Mouse (Mus musculus): ENCODE data around the gene H60b. TPM values are rescaled to one million over a fixed set of nuclear protein-coding genes. Genes with fewer than 3 reads are reported as not detected.

The H60b gene
- polyA plus RNA-seq, 1 experiment, result not detected

- no peak for TF ChIP-seq GATA1 (IDR thresholded peaks at IDR 0.05; ENCODE audit: low read length)
Observed at GRCm38 (mm10) chr10:22282816-22283215, 124.4 kb downstream of the H60b start.

- no peak for TF ChIP-seq GATA1 (IDR thresholded peaks at IDR 0.05; ENCODE audit: low read length)
Observed at GRCm38 (mm10) chr10:22295676-22296075, 137.3 kb downstream of the H60b start.

- TF ChIP-seq GATA1 (IDR thresholded peaks at IDR 0.05; ENCODE audit: low read length), result no peak
Observed at GRCm38 (mm10) chr10:22297033-22297762, 138.8 kb downstream of the H60b start.

- no peak for TF ChIP-seq GATA1 (IDR thresholded peaks at IDR 0.05; ENCODE audit: low read length)
Observed at GRCm38 (mm10) chr10:22297766-22298461, 139.5 kb downstream of the H60b start.

GRCm38 (mm10) chr10:22299324-22299723, 140.9 kb downstream of the H60b start:
- no peak for TF ChIP-seq GATA1 (IDR thresholded peaks at IDR 0.05; ENCODE audit: low read length)

GRCm38 (mm10) chr10:22301641-22302040, 143.3 kb downstream of the H60b start:
- no peak for TF ChIP-seq GATA1 (IDR thresholded peaks at IDR 0.05; ENCODE audit: low read length)

GRCm38 (mm10) chr10:22302344-22303057, 144.1 kb downstream of the H60b start:
- no peak for TF ChIP-seq GATA1 (IDR thresholded peaks at IDR 0.05; ENCODE audit: low read length)

- no peak for TF ChIP-seq GATA1 (IDR thresholded peaks at IDR 0.05; ENCODE audit: low read length)
Observed at GRCm38 (mm10) chr10:22303736-22304135, 145.3 kb downstream of the H60b start.

GRCm38 (mm10) chr10:22305801-22306200, 147.4 kb downstream of the H60b start:
- no peak for TF ChIP-seq GATA1 (IDR thresholded peaks at IDR 0.05; ENCODE audit: low read length)

- TF ChIP-seq GATA1 (IDR thresholded peaks at IDR 0.05; ENCODE audit: low read length), result no peak
Observed at GRCm38 (mm10) chr10:22306452-22306851, 148.1 kb downstream of the H60b start.

- TF ChIP-seq GATA1 (IDR thresholded peaks at IDR 0.05; ENCODE audit: low read length), result no peak
Observed at GRCm38 (mm10) chr10:22308221-22308620, 149.8 kb downstream of the H60b start.

- no peak for TF ChIP-seq GATA1 (IDR thresholded peaks at IDR 0.05; ENCODE audit: low read length)
Observed at GRCm38 (mm10) chr10:22322858-22323257, 164.5 kb downstream of the H60b start.

Other genes starting within 250 kb of the H60b start
- gene 4930444G20Rik, start 90.5 kb upstream of the H60b start, polyA plus RNA-seq (2012), result not detected in 2 replicates
- gene E030030I06Rik, start 9.3 kb upstream of the H60b start, polyA plus RNA-seq (2012), result 0.13 TPM in 1 of 2 replicates, not detected in the other
- not detected in 2 replicates for gene Raet1e, start within 50 bp of the H60b start, polyA plus RNA-seq (2012)
- not detected in 2 replicates for gene Raet1d, start 202.0 kb downstream of the H60b start, polyA plus RNA-seq (2012)